Mouse (Mus musculus) inflammation-experienced regulatory T-cells, adult 6 months (primary cell): ENCODE data around the gene Tmem138. TPM values are rescaled to one million over a fixed set of nuclear protein-coding genes. Genes with fewer than 3 reads are reported as not detected.
A peak's percentile ranks its signal among the peaks of the same experiment; 100 is the strongest.

Source experiments
- ATAC-seq: one replicate; pipeline ENCODE4 v1.8.0; 2017
- polyA plus RNA-seq, 3 experiments: library from polyadenylated mRNA; unstranded; fragments of 100-300 nt; shearing (Covaris generic); gene quantifications; one replicate each; pipeline ENCODE4 v1.2.1; 2017

Gene Tmem138
- 10 to 100 TPM; 17.8 to 20.5 (median 18.6) TPM for polyA plus RNA-seq

DNA sequence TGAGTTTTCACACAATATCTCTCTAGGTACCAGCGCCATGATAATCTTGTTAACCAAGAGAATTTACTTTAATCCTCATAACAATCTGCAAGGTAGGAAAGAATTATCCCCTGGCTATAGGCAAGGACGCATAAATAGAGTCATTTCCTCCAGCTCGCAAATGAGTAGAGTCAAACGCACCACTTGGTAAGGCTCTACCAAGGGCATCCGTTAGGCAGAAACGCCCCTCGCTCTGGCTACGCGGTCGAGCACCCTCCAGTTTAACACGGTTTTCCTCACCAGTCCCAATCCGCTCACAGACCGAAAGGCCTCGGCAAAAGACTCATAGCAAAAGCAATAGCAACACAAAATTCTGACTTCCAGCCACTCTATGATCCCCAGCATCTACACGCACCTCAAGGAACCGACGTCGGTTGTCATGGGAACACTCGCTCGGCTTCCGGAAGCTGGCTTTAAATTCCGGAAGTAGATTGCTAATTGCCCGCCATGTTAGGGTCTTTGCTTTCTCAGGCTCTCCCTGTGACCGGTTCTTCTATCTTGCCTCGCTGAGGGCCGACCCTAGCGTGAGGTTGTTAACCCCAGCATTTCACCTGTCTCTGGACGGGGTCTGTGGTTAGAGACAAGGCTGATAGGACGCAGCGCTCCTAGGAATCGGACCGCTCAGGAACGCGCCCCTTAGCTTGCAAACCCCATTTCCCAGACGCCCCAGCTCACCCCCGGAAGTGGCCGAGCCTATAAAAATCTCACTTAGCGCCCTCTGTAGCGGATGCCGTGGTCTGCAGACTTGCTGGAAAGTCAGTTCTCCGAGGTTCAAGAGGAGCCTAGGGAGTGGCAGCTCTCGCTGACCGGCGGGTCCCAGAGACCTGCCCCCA, at the start of gene Tmem138, which contains the start of gene Cyb561a3:
Gene Tmem138 (minus strand): TSS at position 673 of the 872 bp plus-strand sequence.
Gene Cyb561a3 (plus strand): TSS at position 483 of the 872 bp plus-strand sequence.
- peak; percentile 90 for ATAC-seq

DNA sequence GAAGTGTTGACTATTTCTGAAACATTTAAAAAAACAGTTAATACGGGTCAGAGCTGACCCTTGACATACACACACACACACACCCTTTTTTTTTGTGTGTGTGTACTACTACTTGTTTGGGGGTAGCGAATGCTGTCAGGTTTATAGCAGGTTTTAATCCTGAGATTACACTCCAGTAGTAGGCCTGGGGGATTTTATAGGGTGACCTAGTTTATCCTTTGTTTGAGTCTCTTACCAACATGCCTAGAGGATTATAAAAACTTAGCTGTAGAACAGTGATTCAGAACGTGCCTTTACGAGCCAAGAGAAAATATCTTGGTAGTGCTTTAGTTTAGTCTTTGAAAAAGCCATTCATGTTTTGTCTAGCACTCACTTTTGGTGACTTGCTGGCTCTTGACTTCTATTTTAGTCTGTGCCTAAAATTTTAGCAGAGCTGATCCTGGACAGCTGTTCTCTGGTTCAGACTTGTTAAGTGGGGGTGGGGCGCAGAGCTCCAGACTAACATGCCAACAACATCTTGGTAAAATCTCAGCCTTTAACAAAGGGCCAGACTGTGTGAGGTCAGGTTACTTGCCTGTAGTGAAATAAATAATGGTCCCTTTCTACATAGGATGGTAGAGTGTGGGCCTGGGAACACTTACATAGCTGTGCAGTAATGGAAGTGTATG, 31.5 kb upstream of the Tmem138 start:
- ATAC-seq = no peak

DNA sequence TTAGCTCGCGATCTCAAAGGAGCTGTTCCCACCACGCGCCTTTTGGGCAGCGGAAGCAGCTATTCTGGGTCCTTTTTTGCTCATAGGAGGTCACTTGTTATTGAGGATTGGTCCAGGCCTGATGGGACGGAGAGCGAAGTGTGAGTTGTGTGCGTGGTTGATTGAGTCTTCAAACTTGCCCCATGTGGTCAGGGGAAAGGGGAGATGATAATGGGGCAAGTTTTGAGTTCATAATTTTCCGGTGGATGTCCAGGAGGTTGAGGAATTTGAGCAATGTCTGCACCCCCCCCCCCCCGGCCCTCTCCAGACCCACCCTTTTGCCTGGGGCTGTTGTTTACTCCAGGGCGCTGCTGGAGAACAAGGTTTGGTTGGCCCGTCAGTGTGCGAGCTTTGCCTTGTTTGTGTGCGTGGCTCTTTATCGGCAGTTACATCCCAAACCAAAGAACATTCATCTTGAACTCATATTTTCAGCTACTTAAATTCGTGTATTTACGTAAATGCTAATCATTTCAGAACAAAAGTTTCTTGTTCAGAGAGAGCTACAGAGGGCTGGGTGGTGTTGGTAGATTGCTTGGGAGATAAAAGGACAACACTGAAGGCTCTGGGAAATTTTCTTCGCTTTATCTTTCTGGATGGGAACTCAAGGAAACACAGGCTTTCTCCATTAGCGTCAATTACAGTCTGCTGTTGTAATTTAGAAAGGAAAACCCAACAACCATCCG, 28.9 kb upstream of the Tmem138 start:
- ATAC-seq = no peak

DNA sequence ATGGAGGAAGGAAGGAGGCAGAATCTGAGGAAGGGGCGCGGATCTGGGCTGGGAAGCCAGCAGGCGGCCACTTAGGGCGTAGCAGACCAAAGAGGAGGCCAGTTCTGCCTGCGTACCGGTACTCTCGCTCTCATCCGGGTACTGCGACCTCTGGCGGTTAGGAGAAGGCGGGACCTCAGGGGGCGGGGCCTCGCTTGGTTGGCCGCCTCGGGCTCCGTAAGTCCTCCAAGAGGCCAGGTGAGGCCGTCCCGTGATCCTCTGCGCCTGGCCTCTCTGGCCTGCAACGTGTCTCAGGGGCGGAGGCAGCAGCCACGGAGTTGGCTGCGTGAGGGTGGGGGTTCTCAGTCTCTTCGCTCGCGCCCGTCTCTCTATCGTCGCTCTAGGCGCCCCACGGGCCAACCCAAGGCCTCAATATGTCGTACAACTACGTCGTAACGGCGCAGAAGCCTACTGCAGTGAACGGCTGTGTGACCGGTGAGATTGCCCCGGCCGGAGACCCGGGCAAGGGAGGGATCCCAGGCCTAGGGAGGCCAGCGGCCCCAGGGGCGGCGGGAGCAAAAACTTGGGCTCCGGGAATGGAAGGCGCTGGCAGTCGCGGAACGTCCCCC, 28.2 kb upstream of the Tmem138 start, which contains the start of the genes Ddb1 and Tkfc:
Gene Ddb1 (plus strand): TSS at position 35 of the 608 bp plus-strand sequence.
Gene Tkfc (minus strand): TSS at position 362 of the 608 bp plus-strand sequence.
- peak; percentile 91 for ATAC-seq

DNA sequence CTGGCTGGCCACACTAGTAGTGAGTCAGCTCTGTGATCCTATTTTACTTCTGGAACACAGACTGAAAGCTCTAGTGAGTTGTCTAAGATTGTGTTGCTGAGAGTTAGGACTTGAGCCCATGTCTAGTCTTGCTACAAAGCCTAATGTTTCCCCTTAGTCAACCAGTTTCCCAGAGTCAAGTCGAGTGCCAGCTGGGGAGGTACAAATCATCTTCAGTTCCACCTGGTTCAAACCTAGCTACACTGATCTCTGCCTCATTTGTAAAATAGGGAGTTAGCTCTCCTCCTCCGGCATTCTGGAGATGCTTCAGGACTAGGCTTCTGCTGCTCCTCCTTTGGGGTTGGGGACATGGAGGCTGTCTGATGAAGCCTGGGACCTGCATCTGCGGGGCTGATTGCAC, 27.4 kb upstream of the Tmem138 start:
- no peak for ATAC-seq

DNA sequence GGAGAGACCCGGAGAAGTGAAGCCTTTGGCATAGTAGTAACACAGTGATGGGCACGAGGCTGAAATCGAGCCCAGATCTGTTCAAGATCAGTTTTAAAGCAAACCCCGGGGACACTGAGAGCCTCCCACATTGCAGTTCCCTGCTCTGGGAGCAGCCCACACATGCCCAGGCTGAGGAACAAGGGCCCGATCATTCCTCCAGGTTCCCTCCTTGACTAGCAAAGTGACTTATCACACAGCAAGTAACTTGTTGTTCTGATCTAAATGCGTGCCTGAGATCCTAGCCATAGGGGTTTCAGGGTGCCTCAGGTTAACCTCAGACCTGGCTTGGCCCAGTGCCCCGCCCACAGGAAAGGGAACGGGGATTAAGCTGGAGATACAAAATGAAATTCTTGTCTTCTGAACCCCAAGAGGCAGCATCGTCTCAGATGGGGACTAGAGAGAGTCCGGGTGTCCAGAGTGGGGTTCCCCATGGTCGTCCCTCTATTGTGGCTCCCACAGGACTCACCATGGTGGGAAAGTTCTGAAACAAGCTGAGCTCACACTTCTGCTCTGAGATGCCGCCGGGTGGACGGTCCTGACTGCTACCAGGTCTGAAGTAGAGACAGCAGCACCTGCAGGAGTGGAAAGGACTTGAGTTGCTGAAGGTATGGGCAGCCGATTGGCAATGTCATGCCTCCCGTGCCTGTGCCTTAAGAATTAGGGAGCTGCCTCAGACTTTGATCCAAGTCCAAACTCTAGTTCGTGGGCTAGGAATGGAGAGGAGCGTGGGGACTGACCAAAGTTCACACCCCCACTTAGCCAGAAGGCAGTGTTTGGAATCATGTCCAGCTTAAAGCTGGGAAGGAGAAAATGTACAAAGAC, 26.7 kb upstream of the Tmem138 start:
- no peak for ATAC-seq

DNA sequence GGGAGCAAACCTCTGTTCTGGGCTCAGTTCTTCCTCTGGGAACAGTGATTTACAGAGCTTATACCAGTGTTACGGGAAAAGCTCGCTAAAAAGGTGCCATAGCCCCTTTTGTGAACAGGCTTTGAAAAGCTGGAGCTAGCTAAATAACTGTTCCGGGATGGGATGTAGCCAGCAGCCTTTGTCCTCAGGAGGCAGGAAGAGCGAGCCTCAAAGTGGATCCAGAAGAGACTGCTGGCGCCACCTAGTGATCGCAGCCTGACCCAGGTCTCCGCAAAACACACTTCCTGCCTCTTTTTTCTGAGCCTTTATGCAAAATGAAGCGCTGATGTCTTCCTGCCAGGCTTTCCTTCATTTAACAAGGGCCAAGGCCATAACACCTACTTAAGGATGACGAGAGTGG, 25.6 kb upstream of the Tmem138 start:
- peak; percentile 61 for ATAC-seq

DNA sequence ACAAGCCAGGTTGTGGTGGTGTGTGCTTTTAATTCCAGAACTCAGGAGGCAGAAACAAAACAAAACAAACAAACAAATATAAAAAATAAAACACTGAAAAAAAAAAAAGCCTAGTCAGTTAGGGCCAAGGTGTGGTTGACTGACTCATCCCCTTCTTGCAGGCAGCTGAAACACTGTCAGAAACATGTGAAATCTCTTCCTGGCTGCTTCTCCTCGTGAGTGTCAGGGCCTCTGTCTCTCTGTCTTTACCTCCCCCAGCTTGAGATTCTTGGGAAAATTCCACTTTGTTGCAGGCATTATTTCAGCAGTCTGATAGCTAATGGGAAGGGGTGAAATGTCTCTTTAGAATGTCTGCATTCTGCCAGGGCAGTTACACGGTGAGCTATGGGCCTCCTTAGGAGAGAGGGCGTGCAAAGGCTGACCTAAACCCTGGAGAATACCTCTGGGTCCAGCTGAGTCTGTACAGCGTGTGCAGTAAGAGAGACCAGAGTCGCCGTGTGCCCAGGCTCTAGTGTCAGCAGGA, 25.1 kb upstream of the Tmem138 start:
- no peak for ATAC-seq

DNA sequence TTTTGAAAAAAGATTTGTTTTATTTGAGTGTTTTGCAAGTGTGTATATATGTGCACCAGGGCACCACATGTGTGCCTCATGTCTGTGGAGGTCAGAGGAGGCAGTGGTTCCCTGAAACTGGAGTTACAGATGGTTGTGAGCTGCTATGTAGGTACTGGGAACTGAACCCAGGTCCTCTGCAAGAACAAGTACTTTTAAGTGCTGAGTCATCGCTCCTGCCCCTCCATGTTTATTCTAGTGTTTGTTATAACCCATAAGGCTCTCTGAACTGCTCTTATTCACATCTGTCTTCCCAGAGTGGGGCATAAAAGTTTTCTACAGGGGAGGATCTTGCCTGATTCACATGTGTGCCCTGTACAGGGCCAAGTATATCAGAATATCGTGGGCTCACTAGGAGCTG, 22.5 kb upstream of the Tmem138 start:
- no peak for ATAC-seq

DNA sequence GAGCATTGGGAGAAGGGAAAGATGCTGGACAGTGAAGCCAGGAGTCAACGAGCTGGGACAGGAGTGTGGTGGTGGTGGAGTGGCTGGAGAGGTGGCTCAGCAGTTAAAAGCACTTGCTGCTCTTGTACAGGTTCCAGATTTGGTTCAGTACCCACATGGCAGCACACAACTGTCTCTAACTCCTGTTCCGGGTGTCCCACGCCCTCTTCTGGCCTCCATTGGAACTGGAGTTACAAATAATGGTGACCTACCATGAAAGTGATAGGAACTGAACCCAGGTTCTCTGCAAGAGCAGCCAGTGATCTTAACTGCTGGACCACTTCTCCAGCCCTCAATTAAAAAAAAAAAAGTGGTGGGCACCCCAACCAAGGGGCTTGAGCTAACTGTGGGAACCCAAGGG, 21.0 kb upstream of the Tmem138 start:
- no peak for ATAC-seq

DNA sequence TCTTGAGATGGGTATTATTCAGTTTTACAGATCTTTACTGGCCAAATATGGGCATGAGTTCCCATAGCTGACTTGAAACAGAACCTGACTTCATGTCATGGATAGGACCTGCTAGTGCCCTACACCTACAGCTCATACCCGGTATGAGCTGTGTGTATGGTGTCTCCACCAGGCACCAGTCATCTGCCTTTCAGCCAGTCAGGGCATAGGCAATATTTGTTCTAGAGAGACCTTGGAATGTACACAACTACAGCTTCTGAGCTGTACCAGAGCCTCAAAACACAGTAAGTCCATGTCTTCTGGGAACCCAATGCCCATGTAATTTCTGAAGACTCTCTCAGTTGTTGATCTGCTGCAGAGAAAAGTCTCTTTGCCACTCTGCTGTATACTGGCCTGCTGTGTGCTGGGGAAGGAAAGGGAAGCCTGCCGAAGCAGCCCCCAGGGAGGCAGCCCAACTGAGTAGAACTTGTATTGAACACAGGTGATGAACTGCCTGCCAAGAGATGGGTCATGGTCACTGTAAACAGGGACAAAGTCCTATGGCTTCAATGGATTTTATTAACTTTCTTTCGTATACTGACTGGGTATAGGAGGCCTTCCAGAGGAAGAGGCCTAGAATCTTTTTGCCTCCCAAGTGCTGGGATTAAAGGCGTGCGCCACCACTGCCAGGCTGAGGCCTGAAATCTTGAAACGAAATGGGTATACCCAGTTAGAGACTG, 14.7 kb upstream of the Tmem138 start:
- ATAC-seq = no peak

DNA sequence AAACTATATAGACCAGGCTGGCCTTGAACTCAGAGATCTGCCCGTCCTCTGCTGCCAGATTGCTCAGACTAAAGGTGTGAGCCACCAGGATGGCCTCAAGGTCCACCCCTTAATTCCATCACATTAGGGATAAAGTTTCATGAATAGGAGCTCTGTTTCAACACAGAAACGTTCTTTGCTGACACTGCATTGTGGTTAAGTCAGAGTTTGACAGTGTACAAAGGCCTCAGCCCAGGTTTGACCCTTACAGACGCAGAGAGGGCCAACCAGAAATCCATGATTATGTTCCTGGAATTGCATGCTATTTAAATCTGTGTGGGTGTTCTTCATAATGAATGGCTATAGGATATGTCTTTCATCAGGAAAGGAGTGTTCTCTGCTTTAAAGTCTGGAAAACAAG, 13.1 kb upstream of the Tmem138 start:
- ATAC-seq = no peak

DNA sequence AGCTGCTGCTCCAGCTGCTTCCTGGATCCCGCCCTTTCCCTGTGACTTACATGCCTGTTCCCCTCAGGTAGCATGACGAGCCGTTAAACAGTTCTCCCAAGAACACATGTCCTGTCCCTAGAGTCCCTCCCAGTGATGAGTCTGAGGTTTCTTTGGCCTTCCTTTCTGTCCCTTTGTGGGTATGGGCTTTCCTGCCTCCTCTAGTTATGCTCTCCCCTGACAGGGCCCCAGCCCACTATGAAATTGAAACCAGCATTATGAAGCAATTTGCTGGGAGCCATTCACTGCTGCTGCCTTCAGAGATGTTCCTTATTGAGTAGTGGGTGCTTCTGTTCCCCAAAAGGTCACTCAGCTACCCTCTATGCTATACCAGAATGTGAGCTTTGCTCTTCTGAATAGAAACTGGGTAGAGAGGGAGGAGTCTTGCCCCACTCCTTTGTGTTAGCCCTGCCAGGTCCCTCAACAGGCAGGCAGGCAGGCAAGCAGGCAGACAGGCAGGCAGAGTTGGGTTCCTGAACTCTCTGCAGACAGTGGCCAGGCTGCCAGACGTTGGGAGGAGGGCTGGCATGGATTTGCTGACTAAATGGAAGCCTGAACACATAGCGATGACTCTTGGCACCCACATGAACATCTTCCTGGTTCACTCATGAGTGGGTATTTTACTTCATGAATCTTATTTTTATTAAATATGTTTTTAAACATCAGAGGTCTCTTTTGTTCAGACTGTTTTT, 12.1 kb upstream of the Tmem138 start:
- ATAC-seq = no peak

DNA sequence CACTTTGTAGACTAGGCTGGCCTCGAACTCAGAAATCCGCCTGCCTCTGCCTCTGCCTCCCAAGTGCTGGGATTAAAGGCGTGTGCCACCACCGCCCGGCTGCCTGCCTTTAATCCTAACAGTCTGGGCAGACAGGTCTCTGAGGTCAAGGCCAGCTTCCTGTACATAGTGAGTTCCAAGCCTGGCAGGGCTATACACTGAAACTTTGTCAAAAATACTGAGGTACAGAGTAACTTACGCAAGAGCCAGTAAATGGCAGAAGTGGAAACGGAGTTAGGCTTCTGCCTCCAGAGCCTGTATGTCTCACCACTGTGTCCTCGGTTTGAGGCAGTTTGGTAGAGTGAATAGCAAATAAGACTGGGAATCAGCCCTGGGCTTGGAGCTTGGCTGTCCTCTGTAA, 10.1 kb upstream of the Tmem138 start:
- ATAC-seq = no peak

DNA sequence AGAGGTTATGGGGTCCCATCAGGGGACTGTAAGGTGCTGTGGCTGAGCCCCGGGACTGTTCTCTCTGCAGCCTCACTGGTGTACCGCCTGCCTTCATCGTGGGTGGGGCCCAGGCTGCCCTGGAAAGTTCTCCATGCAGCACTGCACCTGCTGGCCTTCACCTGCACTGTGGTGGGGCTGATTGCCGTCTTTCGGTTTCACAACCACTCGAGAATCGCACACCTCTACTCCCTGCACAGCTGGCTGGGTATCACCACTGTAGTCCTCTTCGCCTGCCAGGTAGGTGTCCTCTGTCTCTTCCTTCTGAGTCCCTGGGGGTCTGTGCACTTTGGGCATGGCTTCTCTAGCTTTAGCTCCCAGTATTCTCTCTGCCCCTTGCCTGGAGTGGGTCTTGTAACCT, 8.0 kb upstream of the Tmem138 start:
- no peak for ATAC-seq

DNA sequence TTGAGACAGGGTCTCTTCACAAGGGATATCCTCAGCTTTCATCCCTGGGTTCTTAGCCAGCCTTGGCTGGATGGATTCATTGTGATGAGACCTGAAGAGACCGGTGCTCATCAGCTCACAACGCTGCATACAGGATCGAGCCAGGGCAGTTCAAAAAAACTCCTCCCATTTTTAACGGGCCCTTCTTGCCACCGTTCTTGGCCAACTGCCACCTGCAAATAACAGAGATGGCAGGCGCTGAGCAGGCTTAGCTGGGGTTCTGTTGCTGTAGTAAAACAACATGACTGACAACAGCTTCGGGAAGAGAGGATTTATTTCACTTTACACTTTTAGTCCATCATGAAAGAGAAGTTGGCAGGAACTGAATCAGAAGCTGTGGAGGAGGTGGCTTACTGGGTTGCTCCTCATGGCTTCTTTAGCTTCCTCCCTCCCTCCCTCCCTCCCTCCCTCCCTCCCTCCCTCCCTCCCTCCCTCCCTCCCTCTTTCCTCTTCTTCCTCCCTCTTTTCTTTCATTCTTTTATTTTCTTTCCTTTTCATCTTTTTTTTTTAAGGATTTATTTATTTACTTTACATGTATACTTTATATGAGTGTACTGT, 6.5 kb upstream of the Tmem138 start:
- ATAC-seq = no peak

DNA sequence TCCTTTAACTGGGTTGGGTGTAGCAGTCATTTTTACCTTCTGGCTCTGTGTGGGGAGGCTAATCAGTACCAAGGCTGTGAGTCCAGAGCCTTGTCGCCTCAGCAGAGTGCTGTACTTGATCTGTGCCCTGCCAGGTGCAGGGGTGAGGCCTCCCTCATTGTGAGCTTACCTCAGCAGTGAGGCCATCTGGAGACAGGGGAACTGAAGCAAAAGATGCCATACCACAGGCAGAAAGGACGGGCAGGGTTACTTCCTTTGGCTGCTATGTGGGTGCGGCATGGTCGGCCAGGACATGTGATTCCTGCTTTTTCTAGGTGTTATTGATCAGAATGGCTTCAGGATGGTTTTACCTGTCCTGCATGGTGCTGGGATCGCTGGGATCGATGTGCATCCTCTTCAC, 4.8 kb upstream of the Tmem138 start:
- ATAC-seq = no peak

DNA sequence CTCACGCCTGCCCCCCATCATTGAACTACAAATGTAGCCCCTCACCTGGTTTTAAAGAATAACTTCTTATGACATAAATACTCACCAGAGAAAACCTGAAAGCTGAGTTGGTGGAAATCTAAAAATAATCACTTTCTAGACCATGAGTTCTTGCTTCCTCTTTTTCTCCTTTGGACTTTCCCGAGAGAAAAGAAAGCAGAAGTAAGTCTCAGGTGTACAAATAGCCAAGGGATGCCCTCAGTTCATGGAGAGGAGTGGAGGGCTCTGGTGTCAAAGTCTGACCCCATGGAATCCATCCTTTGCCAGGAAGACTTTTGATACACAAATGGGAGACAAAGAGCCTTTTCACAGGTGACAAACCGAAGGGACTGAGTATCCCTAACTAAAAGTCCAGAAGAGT, 3.6 kb upstream of the Tmem138 start:
- no peak for ATAC-seq

DNA sequence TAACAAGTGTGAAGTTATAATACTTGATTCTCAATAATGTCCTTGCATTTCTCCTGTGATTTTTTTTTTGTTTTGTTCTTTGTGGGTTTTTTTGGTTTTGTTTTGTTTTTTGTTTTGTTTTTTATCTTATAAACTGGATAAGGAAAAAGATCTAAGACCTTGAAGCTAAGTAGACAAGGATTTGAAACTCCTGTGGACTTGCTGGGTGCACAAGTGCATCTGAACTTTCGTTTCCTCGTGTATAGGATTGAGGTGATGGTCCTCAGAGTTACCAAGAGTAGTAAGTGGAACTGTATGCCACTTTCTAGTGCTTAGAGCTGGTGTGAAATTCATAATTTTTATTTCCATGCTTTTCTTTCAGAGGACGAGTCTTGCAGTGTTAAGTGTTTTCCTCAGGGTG, 2.9 kb upstream of the Tmem138 start:
- no peak for ATAC-seq

DNA sequence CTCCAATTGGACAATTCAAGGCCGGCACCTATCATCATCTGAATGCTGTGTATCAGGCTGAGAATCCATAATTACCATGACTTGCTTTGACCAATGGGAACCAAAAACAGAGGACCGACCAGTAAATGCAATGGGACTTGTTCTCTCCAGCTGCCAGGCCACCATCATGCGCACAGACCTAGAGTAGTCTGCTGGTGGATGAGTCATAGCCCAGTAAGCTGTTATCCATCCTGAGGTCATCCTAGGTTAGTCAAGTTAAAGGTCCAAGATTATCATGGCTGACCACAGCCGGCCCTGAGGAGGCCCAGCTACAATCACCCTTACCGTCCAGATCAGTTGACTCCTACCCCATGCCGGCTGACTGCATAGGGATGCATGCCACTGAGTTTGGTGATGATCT, 7.5 kb downstream of the Tmem138 start:
- ATAC-seq = no peak
